Mouse (Mus musculus) CH12.LX (cell line): ENCODE data around the gene Hlcs. TPM values are rescaled to one million over a fixed set of nuclear protein-coding genes. Genes with fewer than 3 reads are reported as not detected.

Experiments
- DNase-seq: peaks from one replicate; pipeline ENCODE4 v3.0.0-alpha.2; 2013; ENCODE audit errors: extremely low read depth
- H3K27ac ChIP-seq: 2 replicates; pipeline ENCODE4 v1.5.1; 2012; ENCODE audit warnings: low read depth, mild to moderate bottlenecking, control low read depth, moderate library complexity; ENCODE audit not compliant: insufficient read depth
- H3K27me3 ChIP-seq: replicated peaks from 2 replicates; pipeline ENCODE3; 2012; ENCODE audit warnings: inconsistent platforms
- H3K36me3 ChIP-seq, 2 experiments: replicated peaks in 1 of 2; 2 replicates each; pipeline versions ENCODE3 to v1.6.1; 2012; ENCODE audit warnings: inconsistent platforms in 1 of 2, low read length in 1 of 2, mild to moderate bottlenecking in 1 of 2, mixed read lengths in 1 of 2, moderate library complexity in 1 of 2; ENCODE audit not compliant: control insufficient read depth in 1 of 2, insufficient read depth in 1 of 2
- H3K4me1 ChIP-seq, 2 experiments: 2 replicates each; pipeline ENCODE4 v1.6.1; 2012; ENCODE audit warnings: inconsistent platforms in 1 of 2, moderate library complexity in 1 of 2; ENCODE audit not compliant: insufficient read depth in 2 of 2, control insufficient read depth in 1 of 2
- H3K4me2 ChIP-seq: 2 replicates; pipeline ENCODE4 v1.6.1; 2012; ENCODE audit warnings: low read depth, mild to moderate bottlenecking, control low read depth; ENCODE audit not compliant: poor library complexity, insufficient read depth, severe bottlenecking
- H3K4me3 ChIP-seq, 3 experiments: fragments of 150-350 bp in 1 of 3; sonication (generic) in 1 of 3; replicated peaks in 1 of 3; 2 replicates each; pipeline versions ENCODE3 to v1.5.1; 2011 to 2012; ENCODE audit warnings: low read depth in 2 of 3, low read length in 2 of 3, mild to moderate bottlenecking in 2 of 3, moderate library complexity in 2 of 3, control low read depth in 1 of 3, improper control_type of control experiment in 1 of 3, inconsistent platforms in 1 of 3, mixed read lengths in 1 of 3; ENCODE audit not compliant: poor library complexity in 1 of 3
- H3K79me2 ChIP-seq: replicated peaks from 2 replicates; pipeline ENCODE4 v1.6.1; 2012; ENCODE audit warnings: mild to moderate bottlenecking, moderate library complexity; ENCODE audit not compliant: control insufficient read depth, poor library complexity, insufficient read depth, severe bottlenecking; ENCODE audit errors: extremely low read depth
- H3K9ac ChIP-seq: 2 replicates; pipeline ENCODE4 v1.6.1; 2012; ENCODE audit warnings: low read depth, mild to moderate bottlenecking, control low read depth, moderate library complexity; ENCODE audit not compliant: insufficient read depth
- H3K9me3 ChIP-seq: replicated peaks from 2 replicates; pipeline ENCODE3; 2012; ENCODE audit warnings: low read length, inconsistent platforms, mixed read lengths
- BHLHE40 ChIP-seq: IDR thresholded peaks from 2 replicates; pipeline ENCODE4 v1.6.1; 2011; ENCODE audit warnings: mild to moderate bottlenecking, low read depth, low read length, improper control_type of control experiment
- CTCF ChIP-seq, 2 experiments: IDR thresholded peaks in 1 of 2; conservative IDR thresholded peaks in 1 of 2; 2 replicates each; pipeline ENCODE4 v1.5.1; 2011 to 2012; ENCODE audit warnings: low read depth in 2 of 2, low read length in 2 of 2, improper control_type of control experiment in 1 of 2, inconsistent platforms in 1 of 2, mild to moderate bottlenecking in 1 of 2, moderate library complexity in 1 of 2
- E2F4 ChIP-seq: IDR thresholded peaks from 2 replicates; pipeline ENCODE4 v1.6.1; 2011; ENCODE audit warnings: low read depth, low read length, improper control_type of control experiment; ENCODE audit not compliant: insufficient replicate concordance
- ETS1 ChIP-seq: conservative IDR thresholded peaks from 2 replicates; pipeline ENCODE4 v1.6.1; 2012; ENCODE audit warnings: low read depth, mild to moderate bottlenecking, inconsistent platforms, low read length, improper control_type of control experiment, moderate library complexity
- JUN ChIP-seq: IDR thresholded peaks from 2 replicates; pipeline ENCODE4 v1.6.1; 2011; ENCODE audit warnings: low read depth, mild to moderate bottlenecking, low read length, improper control_type of control experiment, moderate library complexity; ENCODE audit not compliant: insufficient read depth
- JUND ChIP-seq: conservative IDR thresholded peaks from 2 replicates; pipeline ENCODE4 v1.6.1; 2011; ENCODE audit warnings: low read depth, low read length, improper control_type of control experiment
- MAX ChIP-seq: IDR thresholded peaks from 2 replicates; pipeline ENCODE4 v1.6.1; 2011; ENCODE audit warnings: low read length, improper control_type of control experiment
- MYC ChIP-seq: IDR thresholded peaks from 2 replicates; pipeline ENCODE4 v1.6.1; 2011; ENCODE audit warnings: low read depth, mild to moderate bottlenecking, improper control_type of control experiment, low read length
- NRF1 ChIP-seq: IDR thresholded peaks from 2 replicates; pipeline ENCODE4 v1.6.1; 2014; ENCODE audit warnings: low read depth, mild to moderate bottlenecking, inconsistent platforms, low read length, improper control_type of control experiment, moderate library complexity
- POLR2AphosphoS2 ChIP-seq: IDR thresholded peaks from 2 replicates; pipeline ENCODE4 v1.6.1; 2011; ENCODE audit warnings: low read depth, low read length, improper control_type of control experiment
- RCOR1 ChIP-seq: conservative IDR thresholded peaks from 2 replicates; pipeline ENCODE4 v1.6.1; 2012; ENCODE audit warnings: low read depth, mild to moderate bottlenecking, inconsistent platforms, low read length, improper control_type of control experiment
- SIN3A ChIP-seq: IDR thresholded peaks from 2 replicates; pipeline ENCODE4 v1.6.1; 2012; ENCODE audit warnings: low read length, improper control_type of control experiment, inconsistent platforms
- USF1 ChIP-seq: IDR thresholded peaks from 2 replicates; pipeline ENCODE4 v1.6.1; 2014; ENCODE audit warnings: low read depth, mild to moderate bottlenecking, inconsistent platforms, low read length, improper control_type of control experiment
- ZKSCAN1 ChIP-seq: IDR thresholded peaks from 2 replicates; pipeline ENCODE4 v1.6.1; 2012; ENCODE audit warnings: low read depth, inconsistent platforms, low read length, improper control_type of control experiment, borderline replicate concordance
- ZNF384 ChIP-seq: IDR thresholded peaks from 2 replicates; pipeline ENCODE4 v1.6.1; 2012; ENCODE audit warnings: low read depth, low read length, improper control_type of control experiment, inconsistent platforms
- dilution Hi-C: fragments of 300-500 bp; cut with MboI; formaldehyde crosslinking; loops from 2 replicates; pipeline ENCODE4 v1.14.3; 2020; ENCODE audit warnings: low sequenced_read_pairs; ENCODE audit not compliant: extremely low pct_unique_long_range_greater_than_20kb, extremely low pct_ligation_motif_present
- in situ Hi-C: fragments of 300-500 bp; cut with MboI; formaldehyde crosslinking; loops from 3 replicates; pipeline ENCODE4 v1.14.3; 2019; ENCODE audit warnings: low sequenced_read_pairs, low pct_ligation_motif_present, low pct_unique_long_range_greater_than_20kb, mixed read lengths
- polyA plus RNA-seq: library from polyadenylated mRNA; unstranded; fragments of >175 nt; gene quantifications from 2 replicates; pipeline ENCODE4 v1.2.1, GENCODE M21; 2012; ENCODE audit warnings: low read depth; ENCODE audit not compliant: insufficient read length
- total RNA-seq, 2 experiments: library from RNA; depleted of rRNA; stranded (reverse); fragments of 300-350 nt in 1 of 2; fragments of >200 nt in 1 of 2; gene quantifications; 2 replicates each; pipeline ENCODE4 v1.2.3; 2012 to 2014

Gene Hlcs
- total and polyA plus RNA-seq, 3 experiments = 5.3 to 12.5 (median 9.4) TPM

DNA sequence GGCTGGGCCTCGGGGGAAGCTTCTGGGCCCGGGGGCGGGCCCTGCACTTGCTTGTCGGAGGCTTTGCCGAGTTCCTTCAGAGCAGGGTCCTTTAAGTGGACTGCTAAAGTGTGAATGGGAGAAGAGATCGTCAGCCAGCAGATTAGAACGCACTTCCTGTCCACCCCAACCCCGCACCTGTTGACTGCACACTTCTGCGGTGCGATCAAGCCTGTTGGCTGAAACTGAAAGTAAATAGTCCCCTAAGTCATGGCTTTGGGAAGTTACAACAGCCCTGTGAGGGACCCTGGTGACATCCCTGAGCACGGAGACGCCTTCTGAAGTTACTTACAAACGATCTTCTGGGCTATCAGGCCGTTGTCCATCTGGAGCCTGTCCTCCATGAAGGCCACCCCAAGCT lies 45.2 kb downstream of the Hlcs start:
- Histone ChIP-seq H3K4me2 (no peak overlapping the region), H3K79me2 (no peaks in the 10 kb centered on the region), H3K4me1 (peaks cover 8 to 17% of the 10 kb centered on the region in 2 experiments; a peak in 3 of 4 replicates), H3K9me3 (no peaks in the 10 kb centered on the region), H3K27me3 (no peaks in the 10 kb centered on the region), H3K36me3 (peaks cover 22 to 63% of the 10 kb centered on the region in 2 experiments), H3K27ac (no peak overlapping the region), H3K4me3 (no peak overlapping the region), H3K9ac (no peak overlapping the region)
- in situ Hi-C loops (loop anchor here (10.0 to 25.0 kb wide), 3 partner anchors 323 to 581 kb away; partner anchors contain the start of gene Cbr3), dilution Hi-C loops (no loop called here)
- TF ChIP-seq BHLHE40 (peak; percentile 24; the same call in 1 of the 2 replicates), NRF1 (no peak)
- peak; percentile 31 for DNase-seq

DNA sequence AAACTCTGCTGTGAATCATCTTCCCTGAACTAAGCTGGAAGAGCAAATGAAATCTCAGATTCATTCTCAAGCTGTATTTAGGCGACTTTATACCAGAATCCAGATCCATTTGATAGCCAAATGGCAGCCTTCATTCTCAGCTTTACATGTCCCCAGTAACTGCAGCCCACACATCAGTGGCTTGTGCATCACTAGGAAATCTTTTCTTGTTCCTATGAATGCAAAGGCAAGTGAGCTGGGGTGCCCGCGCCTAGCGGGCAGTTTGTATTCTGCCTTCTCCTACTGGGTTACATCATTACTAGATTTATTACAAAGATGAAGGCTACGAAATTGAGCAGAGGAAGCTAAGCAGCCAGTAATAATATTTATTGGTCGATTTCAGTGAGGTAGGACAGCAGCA lies 48.8 kb downstream of the Hlcs start:
- TF ChIP-seq ZNF384 = no peak
- dilution Hi-C loops = no loop called here
- in situ Hi-C loops = loop anchor here (10.0 to 25.0 kb wide), 3 partner anchors 320 to 577 kb away; partner anchors contain the start of gene Cbr3

DNA sequence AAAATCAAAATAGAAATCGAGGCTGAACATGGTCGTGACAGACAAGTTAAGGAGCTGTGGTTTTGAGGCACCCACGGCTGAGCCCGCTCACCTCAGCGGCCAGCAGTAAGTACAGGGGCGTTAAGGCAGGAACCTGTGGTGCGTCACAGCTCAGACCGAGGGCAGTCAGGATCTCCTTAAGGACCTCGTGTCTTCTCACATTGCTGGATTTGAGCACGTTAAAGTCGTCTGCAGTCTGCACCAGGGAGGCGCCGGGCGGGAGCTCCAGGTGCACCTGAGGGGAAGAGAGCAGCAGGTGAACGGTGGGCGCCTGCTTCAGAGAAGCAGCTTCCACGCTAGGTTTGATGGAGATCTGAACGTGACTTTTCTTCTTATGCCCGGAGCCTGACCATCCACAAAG lies 50.9 kb downstream of the Hlcs start:
- peaks cover 37 to 90% of the 10 kb centered on the region in 2 experiments for H3K36me3 ChIP-seq
- no peak overlapping the region for H3K4me2 ChIP-seq
- dilution Hi-C loops = no loop called here
- TF ChIP-seq USF1 (no peak), MAX (no peak), JUND (no peak), SIN3A (no peak), POLR2AphosphoS2 (no peak), JUN (no peak), BHLHE40 (no peak), RCOR1 (no peak), ZKSCAN1 (no peak), CTCF (conservative IDR thresholded peaks at IDR 0.05 in 1 of 2, IDR thresholded peaks at IDR 0.05 in 1 of 2; ENCODE audit: low read depth in 2 of 2, low read length in 2 of 2) (no peak), ETS1 (no peak), MYC (no peak), E2F4 (no peak)
- TF ChIP-seq, all 38 proteins: peak for 0
- no peak overlapping the region for H3K27ac ChIP-seq
- in situ Hi-C loops = loop anchor here (10.0 to 25.0 kb wide), 3 partner anchors 318 to 575 kb away; partner anchors contain the start of gene Cbr3
- no peaks in the 10 kb centered on the region for H3K9me3 ChIP-seq
- H3K27me3 ChIP-seq = no peaks in the 10 kb centered on the region
- DNase-seq = no peak
- H3K4me1 ChIP-seq = 0 out of 4 replicates have a peak, but pooled peaks cover 0 to 3% of the 10 kb centered on the region in 2 experiments
- no peaks in the 10 kb centered on the region for H3K79me2 ChIP-seq
- no peak overlapping the region for H3K4me3 ChIP-seq
- no peak overlapping the region for H3K9ac ChIP-seq

More for the DNA sequence above, 48.8 kb downstream of the Hlcs start:
- DNase-seq = no peak
- Histone ChIP-seq H3K9ac (no peak overlapping the region), H3K4me3 (no peak overlapping the region), H3K4me2 (no peak overlapping the region), H3K4me1 (peaks cover 7 to 14% of the 10 kb centered on the region in 2 experiments; a peak in 3 of 4 replicates), H3K9me3 (no peaks in the 10 kb centered on the region), H3K27me3 (no peaks in the 10 kb centered on the region), H3K27ac (no peak overlapping the region), H3K36me3 (peaks cover 35 to 86% of the 10 kb centered on the region in 2 experiments), H3K79me2 (no peaks in the 10 kb centered on the region)
